Comparison of ENCODE assay signal across 10 mouse cellular contexts in the genomic region with DNA sequence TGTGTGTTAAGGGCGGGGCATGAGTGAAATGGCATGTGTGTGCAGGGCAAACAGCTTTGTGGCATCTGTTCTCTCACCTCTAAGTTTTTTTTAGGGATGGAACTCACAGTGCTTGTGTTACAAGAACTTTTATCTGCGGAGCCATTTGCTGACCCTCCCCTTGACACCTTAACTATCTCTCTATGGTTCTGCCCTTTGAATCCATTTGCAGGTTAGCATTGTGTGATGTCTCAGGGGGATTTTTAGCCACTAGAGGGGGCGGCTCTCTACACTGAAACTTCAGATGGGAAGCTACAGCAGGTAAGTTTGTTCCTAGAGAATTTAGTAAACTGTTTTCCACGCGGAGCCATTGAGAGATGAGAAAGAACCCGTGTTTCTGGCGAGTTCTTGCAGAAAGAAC. TPM values are rescaled to one million over a fixed set of nuclear protein-coding genes. Genes with fewer than 3 reads are reported as not detected.
DNase-seq lines count a peak whose midpoint lies in the region; ATAC-seq and TF ChIP-seq lines count a peak whose summit lies in the region.
"Had no signal": no experiment of that assay in that cellular context is flagged by ENCODE, and none has a peak within 500 bp of the region (broad histone marks: within the 10 kb centered on the region; RNA-seq: fewer than 3 reads in every experiment).

No protein-coding gene starts in this region.

- no peak for TF ChIP-seq POLR2A in brain, embryonic 14.5 days (IDR thresholded peaks at IDR 0.05; ENCODE audit: borderline replicate concordance, extremely low read depth, insufficient read depth, insufficient read length, poor library complexity, severe bottlenecking)

- 25% methylated on average over 7 of the region's 7 CpGs for WGBS in heart, embryonic 10.5 days
- WGBS in lung, postnatal 0 days = 24% methylated on average over 7 of the region's 7 CpGs
- WGBS in forebrain, embryonic 13.5 days = 38% methylated on average over 7 of the region's 7 CpGs

- H3K4me1 ChIP-seq in heart, embryonic 10.5 days = no peaks in the 10 kb centered on the region
- H3K4me1 ChIP-seq in E14TG2a.4 (replicated peaks; ENCODE audit: low read depth, low read length) = no peaks in the 10 kb centered on the region; the same call in 1 of the 2 replicates
- no peaks in the 10 kb centered on the region for H3K4me1 ChIP-seq in lung, postnatal 0 days (ENCODE audit: insufficient read depth, low read depth, low read length)
- H3K4me1 ChIP-seq in forebrain, embryonic 13.5 days = peaks cover 8% of the 10 kb centered on the region
- H3K4me1 ChIP-seq: heart, embryonic 13.5 days had no signal

- H3K4me2 ChIP-seq in lung, postnatal 0 days (replicated peaks; ENCODE audit: low read depth, low read length) = no peak overlapping the region
- H3K4me2 ChIP-seq in forebrain, embryonic 13.5 days = no peak overlapping the region
- H3K4me2 ChIP-seq: heart, embryonic 13.5 days had no signal

- peak; percentile 16 to 40 for DNase-seq in heart, adult 18-20 months
- DNase-seq in heart, embryonic 10.5 days (ENCODE audit: low spot score) = no peak
- DNase-seq in brain, embryonic 14.5 days (ENCODE audit: low read depth) = peak; percentile 25
- no peak for DNase-seq in lung, postnatal 0 days (ENCODE audit: low spot score)
- DNase-seq in ovary, postnatal 36 days (ENCODE audit: low spot score) = no peak

- H3K4me3 ChIP-seq in heart, embryonic 10.5 days = no peak overlapping the region
- H3K4me3 ChIP-seq in E14TG2a.4 (replicated peaks; ENCODE audit: low read length) = no peak overlapping the region
- no peak overlapping the region for H3K4me3 ChIP-seq in lung, postnatal 0 days (ENCODE audit: low read depth, low read length)
- H3K4me3 ChIP-seq in forebrain, embryonic 13.5 days = no peak overlapping the region
- H3K4me3 ChIP-seq: heart, embryonic 13.5 days had no signal

- H3K9ac ChIP-seq in lung, postnatal 0 days (replicated peaks; ENCODE audit: low read depth) = no peak overlapping the region
- no peak overlapping the region for H3K9ac ChIP-seq in forebrain, embryonic 13.5 days
- H3K9ac ChIP-seq: heart, embryonic 13.5 days; liver, embryonic 14.5 days had no signal

- no peaks in the 10 kb centered on the region for H3K9me3 ChIP-seq in heart, embryonic 10.5 days
- no peaks in the 10 kb centered on the region for H3K9me3 ChIP-seq in E14TG2a.4 (ENCODE audit: low read length)
- H3K9me3 ChIP-seq in lung, postnatal 0 days (ENCODE audit: low read length) = no peaks in the 10 kb centered on the region
- no peaks in the 10 kb centered on the region for H3K9me3 ChIP-seq in forebrain, embryonic 13.5 days (replicated peaks)
- H3K9me3 ChIP-seq: heart, embryonic 13.5 days had no signal

- no peak overlapping the region for H3K27ac ChIP-seq in heart, embryonic 10.5 days
- no peak overlapping the region for H3K27ac ChIP-seq in lung, postnatal 0 days (ENCODE audit: low read length)
- H3K27ac ChIP-seq in forebrain, embryonic 13.5 days = no peak overlapping the region
- H3K27ac ChIP-seq: heart, embryonic 13.5 days; liver, embryonic 14.5 days had no signal

- no peak for ATAC-seq in lung, postnatal 0 days
- ATAC-seq in forebrain, embryonic 13.5 days = no peak
- ATAC-seq in monocyte, adult 5-6 weeks (replicated peaks; ENCODE audit: insufficient number of reproducible peaks, low FRiP score, low TSS enrichment, poor library complexity, severe bottlenecking) = no peak

- peak; percentile 37 for TF ChIP-seq CTCF in E14TG2a.4 (conservative IDR thresholded peaks at IDR 0.05; ENCODE audit: low read length)
- TF ChIP-seq CTCF in brain, embryonic 14.5 days (IDR thresholded peaks at IDR 0.05; ENCODE audit: borderline replicate concordance, extremely low read depth, insufficient read depth, insufficient read length) = no peak
- TF ChIP-seq CTCF in lung, postnatal 0 days (IDR thresholded peaks at IDR 0.05) = peak; percentile 26; the same call in 1 of the 2 replicates

- no peaks in the 10 kb centered on the region for H3K36me3 ChIP-seq in heart, embryonic 10.5 days
- H3K36me3 ChIP-seq in E14TG2a.4 (ENCODE audit: insufficient read depth, low read length) = no peaks in the 10 kb centered on the region
- no peaks in the 10 kb centered on the region for H3K36me3 ChIP-seq in lung, postnatal 0 days (ENCODE audit: insufficient read depth, low read length)
- H3K36me3 ChIP-seq in forebrain, embryonic 13.5 days (ENCODE audit: poor library complexity, severe bottlenecking) = no peaks in the 10 kb centered on the region
- H3K36me3 ChIP-seq: heart, embryonic 13.5 days had no signal

- peaks cover 11% of the 10 kb centered on the region for H3K27me3 ChIP-seq in heart, embryonic 10.5 days (ENCODE audit: insufficient read depth, poor library complexity, severe bottlenecking)
- H3K27me3 ChIP-seq in E14TG2a.4 (ENCODE audit: insufficient read depth, low read length) = 0 out of 2 replicates have a peak, but pooled peaks cover 3% of the 10 kb centered on the region
- no peaks in the 10 kb centered on the region for H3K27me3 ChIP-seq in lung, postnatal 0 days (replicated peaks; ENCODE audit: insufficient read depth, low read length)
- H3K27me3 ChIP-seq in forebrain, embryonic 13.5 days = 0 out of 2 replicates have a peak, but pooled peaks cover 6% of the 10 kb centered on the region

- TF ChIP-seq EP300 in lung, postnatal 0 days (IDR thresholded peaks at IDR 0.05) = no peak

RNA-seq across cellular contexts. Expression of gene 4921504E06Rik, which starts 32.1 kb away (rescaled TPM):
- total RNA-seq in heart, adult 18-20 months (2021) = not detected
- polyA plus RNA-seq in heart, embryonic 10.5 days (2016; fragmentation: Nextera tagmentation; extraction: Ambion mirVana) = not detected in 2 replicates
- polyA plus RNA-seq in brain, embryonic 14.5 days (2012; rRNA removed) = 0.05 and 0.12 TPM in 2 replicates
- polyA plus RNA-seq in lung, postnatal 0 days (2015; fragmentation: Nextera tagmentation; extraction: Ambion mirVana) = 0.08 and 0.13 TPM in 2 replicates
- polyA plus RNA-seq in forebrain, embryonic 13.5 days (2015; fragmentation: Nextera tagmentation; extraction: Ambion mirVana) = not detected in 2 replicates
- total RNA-seq in monocyte, adult 5-6 weeks (2017) = not detected in 3 replicates
- polyA plus RNA-seq: heart, embryonic 13.5 days; liver, embryonic 14.5 days had no signal

Comparison
In these comparisons a context has a peak if more than half of its experiments do, and no peak if none do; other contexts are left out.
1. DNase-seq: peak in heart, adult 18-20 months (2 of 2) and brain, embryonic 14.5 days (single experiment); none in heart, embryonic 10.5 days (single experiment), lung, postnatal 0 days (single experiment) and ovary, postnatal 36 days (single experiment).